Mouse (Mus musculus) embryonic facial prominence, embryonic 14.5 days (tissue): ENCODE results near the gene Oprm1. TPM values are rescaled to one million over a fixed set of nuclear protein-coding genes. Genes with fewer than 3 reads are reported as not detected.

Experiments used
- ATAC-seq: fragments of 200-750 bp; cut with Nextera tagmentation; 2 replicates; pipeline ENCODE4 v1.8.0; 2017; ENCODE audit warnings: low read depth, moderate number of reproducible peaks, moderate TSS enrichment
- DNase-seq: peaks from one replicate; pipeline ENCODE4 v3.0.0-alpha.2; 2015; ENCODE audit warnings: low spot score
- H3K27ac ChIP-seq: fragments of 300-500 bp; sonication (generic); replicated peaks from 2 replicates; pipeline ENCODE4 v1.5.1; 2014; ENCODE audit warnings: low read depth, mild to moderate bottlenecking, low read length, moderate library complexity
- H3K27me3 ChIP-seq: fragments of 300-500 bp; sonication (generic); replicated peaks from 2 replicates; pipeline ENCODE4 v1.6.1; 2014; ENCODE audit warnings: low read length; ENCODE audit not compliant: control insufficient read depth, insufficient read depth
- H3K36me3 ChIP-seq: fragments of 300-500 bp; sonication (generic); 2 replicates; pipeline ENCODE4 v1.6.1; 2014; ENCODE audit warnings: low read length, mixed read lengths; ENCODE audit not compliant: control insufficient read depth, insufficient read depth
- H3K4me1 ChIP-seq: fragments of 300-500 bp; sonication (generic); 2 replicates; pipeline ENCODE4 v1.6.1; 2014; ENCODE audit warnings: antibody characterized with exemption, low read length; ENCODE audit not compliant: control insufficient read depth, insufficient read depth
- H3K4me2 ChIP-seq: fragments of 300-500 bp; sonication (generic); 2 replicates; pipeline ENCODE4 v1.6.1; 2014; ENCODE audit warnings: low read depth, mild to moderate bottlenecking, low read length, moderate library complexity, mixed read lengths
- H3K4me3 ChIP-seq: fragments of 300-500 bp; sonication (generic); 2 replicates; pipeline ENCODE4 v1.5.1; 2014; ENCODE audit warnings: low read depth, mild to moderate bottlenecking, low read length
- H3K9ac ChIP-seq: fragments of 300-500 bp; sonication (generic); 2 replicates; pipeline ENCODE4 v1.6.1; 2014; ENCODE audit warnings: low read depth, mild to moderate bottlenecking, low read length, moderate library complexity, mixed read lengths
- H3K9me3 ChIP-seq: fragments of 300-500 bp; sonication (generic); 2 replicates; pipeline ENCODE4 v1.6.1; 2016; ENCODE audit warnings: low read length; ENCODE audit not compliant: control insufficient read depth
- WGBS: fragments of 180-500 bp; shearing (Covaris S2); extraction: QIAGEN DNeasy Blood & Tissue Kit; methylation state at CpG from one replicate; pipeline ENCODE4 v1.1.7; 2014; 5-methylcytosine and 5-hydroxymethylcytosine counted together
- polyA plus RNA-seq: library from polyadenylated mRNA; unstranded; fragments of >200 nt; fragmentation: Nextera tagmentation; extraction: Ambion mirVana; gene quantifications from 2 replicates; pipeline ENCODE4 v1.2.1, GENCODE M21; 2014

Oprm1 gene
- polyA plus RNA-seq, 1 experiment from 2014 or later, result 0.22 TPM

DNA sequence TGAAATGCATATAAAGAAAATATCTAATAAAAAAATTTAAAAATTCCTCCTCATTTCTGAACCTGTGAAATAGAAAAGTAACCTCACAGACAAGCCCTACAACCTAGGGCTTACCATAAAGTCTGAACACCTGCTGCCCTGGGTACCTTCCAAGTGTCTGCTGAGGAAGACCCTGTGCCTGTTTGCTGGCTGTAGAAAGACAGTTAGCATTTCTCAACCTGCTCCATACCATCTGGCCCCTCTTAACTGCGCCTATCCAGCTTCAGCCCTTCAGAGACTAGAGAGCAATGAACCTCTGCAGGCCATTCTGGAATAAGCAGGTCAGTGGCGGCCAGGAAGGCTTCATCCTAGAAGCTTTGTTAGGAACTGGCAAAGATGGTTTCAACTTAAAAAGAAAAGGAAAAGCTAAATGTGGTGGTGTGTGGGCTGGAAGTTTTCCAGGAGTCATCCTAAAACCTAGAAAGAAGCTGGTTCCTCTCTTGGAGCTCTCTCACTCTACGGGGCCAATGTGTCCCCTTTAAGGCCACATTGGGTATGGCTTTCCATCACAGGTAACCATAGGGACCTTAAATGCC, 143.6 kb downstream of the Oprm1 start:
- no peak overlapping the region for H3K27ac ChIP-seq
- ATAC-seq, result no peak
- no peak for DNase-seq
- no peaks in the 10 kb centered on the region for H3K9me3 ChIP-seq
- H3K27me3 ChIP-seq, result no peaks in the 10 kb centered on the region
- no peak overlapping the region for H3K4me3 ChIP-seq
- no peak overlapping the region for H3K4me2 ChIP-seq
- no peak overlapping the region for H3K9ac ChIP-seq
- no peaks in the 10 kb centered on the region for H3K4me1 ChIP-seq
- WGBS, result 85% methylated on average over 3 of the region's 3 CpGs
- H3K36me3 ChIP-seq, result no peaks in the 10 kb centered on the region

DNA sequence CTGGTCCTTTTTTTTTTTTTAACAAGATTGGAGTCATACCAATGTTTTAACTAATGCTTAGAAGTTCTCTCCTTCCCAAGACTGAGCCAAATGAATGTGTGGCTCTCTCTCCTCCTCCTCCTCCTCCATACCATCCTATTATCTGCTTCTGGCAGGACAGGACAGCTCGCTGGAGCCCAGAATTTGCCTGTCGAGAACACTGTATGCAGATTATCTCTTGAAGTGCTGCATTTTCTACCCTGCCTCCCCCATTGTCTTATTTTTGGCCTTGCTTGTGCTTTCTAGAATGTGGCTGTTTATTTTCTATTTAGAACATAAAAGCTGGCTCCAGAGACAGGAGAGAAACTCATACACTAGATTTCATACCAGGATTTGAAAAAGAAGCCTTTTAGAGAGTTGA, 151.5 kb downstream of the Oprm1 start:
- H3K36me3 ChIP-seq, result no peaks in the 10 kb centered on the region
- no peak overlapping the region for H3K9ac ChIP-seq
- H3K4me3 ChIP-seq, result no peak overlapping the region
- ATAC-seq (no peak), DNase-seq (no peak)
- no peaks in the 10 kb centered on the region for H3K9me3 ChIP-seq
- H3K4me2 ChIP-seq, result no peak overlapping the region
- no peak overlapping the region for H3K27ac ChIP-seq
- H3K27me3 ChIP-seq, result no peaks in the 10 kb centered on the region
- no peaks in the 10 kb centered on the region for H3K4me1 ChIP-seq
- WGBS, result 70% methylated on average over 2 of the region's 2 CpGs

DNA sequence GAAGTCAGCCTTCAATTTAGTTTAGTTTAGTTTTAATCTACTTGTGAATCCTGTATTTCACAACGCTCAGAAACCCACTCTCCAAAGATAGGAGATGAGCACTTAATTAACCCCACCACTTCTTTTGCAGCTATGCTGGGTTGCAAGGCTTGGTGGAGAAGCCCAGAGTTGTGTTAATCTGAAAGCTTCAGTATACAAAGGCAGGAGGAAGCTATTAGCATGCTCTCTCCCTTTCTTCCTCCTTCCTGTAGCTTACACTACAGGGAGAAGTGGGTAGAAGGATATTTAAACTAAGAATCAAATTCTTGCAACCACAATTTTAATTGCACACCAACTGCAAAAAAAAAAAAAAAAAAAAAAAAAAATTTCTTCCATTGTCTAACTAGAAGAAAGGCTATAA, 157.7 kb downstream of the Oprm1 start:
- H3K27ac ChIP-seq, result no peak overlapping the region; the same call in 1 of the 2 replicates
- no peaks in the 10 kb centered on the region for H3K27me3 ChIP-seq
- DNase-seq (no peak), ATAC-seq (no peak)
- H3K4me3 ChIP-seq, result no peak overlapping the region
- H3K4me1 ChIP-seq, result peaks cover 8% of the 10 kb centered on the region
- no peak overlapping the region for H3K4me2 ChIP-seq
- no peaks in the 10 kb centered on the region for H3K36me3 ChIP-seq
- no peaks in the 10 kb centered on the region for H3K9me3 ChIP-seq
- no peak overlapping the region for H3K9ac ChIP-seq
- WGBS, result 47% methylated on average over 1 of the region's 1 CpGs

DNA sequence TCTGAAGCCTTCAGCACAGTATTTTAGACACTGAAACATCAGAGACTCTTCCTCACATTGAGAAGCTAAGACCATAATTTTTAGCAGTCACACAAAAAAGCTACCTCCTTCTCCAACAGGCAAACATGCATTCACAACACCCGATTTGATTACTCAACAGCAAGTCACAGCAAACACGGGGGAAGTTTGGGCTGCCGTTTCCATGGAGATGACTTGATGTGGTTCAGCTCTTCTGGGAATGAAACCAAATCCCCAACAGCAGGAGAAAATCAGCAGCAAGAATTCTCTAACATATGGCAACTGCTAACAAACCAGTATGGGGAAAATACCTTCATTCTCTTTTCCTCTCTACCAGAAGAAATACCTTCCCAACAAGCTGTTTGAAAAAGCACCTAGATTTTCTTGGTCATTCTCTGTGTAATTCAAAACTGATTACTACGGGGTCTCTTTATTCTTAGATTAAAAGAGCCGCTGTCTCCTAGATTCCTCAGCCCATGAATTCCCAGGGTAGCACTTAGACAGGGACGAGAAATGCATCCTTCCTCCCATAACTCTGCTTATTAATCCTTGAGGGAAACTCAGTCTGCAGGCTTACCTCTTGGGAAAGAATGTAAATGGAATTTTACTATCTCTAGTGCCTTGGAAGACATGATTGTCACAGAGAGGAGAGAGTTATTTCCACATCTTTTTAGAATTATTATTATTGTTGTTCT, 158.4 kb downstream of the Oprm1 start:
- Histone ChIP-seq H3K4me3 (no peak overlapping the region), H3K9me3 (no peaks in the 10 kb centered on the region), H3K9ac (no peak overlapping the region), H3K36me3 (no peaks in the 10 kb centered on the region), H3K27me3 (no peaks in the 10 kb centered on the region), H3K4me1 (peaks cover 8% of the 10 kb centered on the region), H3K4me2 (peak overlapping the region; percentile 28), H3K27ac (peak overlapping the region; percentile 75)
- DNase-seq, result peak; percentile 93
- ATAC-seq, result peak; percentile 89
- WGBS, result 5% methylated on average over 6 of the region's 6 CpGs

DNA sequence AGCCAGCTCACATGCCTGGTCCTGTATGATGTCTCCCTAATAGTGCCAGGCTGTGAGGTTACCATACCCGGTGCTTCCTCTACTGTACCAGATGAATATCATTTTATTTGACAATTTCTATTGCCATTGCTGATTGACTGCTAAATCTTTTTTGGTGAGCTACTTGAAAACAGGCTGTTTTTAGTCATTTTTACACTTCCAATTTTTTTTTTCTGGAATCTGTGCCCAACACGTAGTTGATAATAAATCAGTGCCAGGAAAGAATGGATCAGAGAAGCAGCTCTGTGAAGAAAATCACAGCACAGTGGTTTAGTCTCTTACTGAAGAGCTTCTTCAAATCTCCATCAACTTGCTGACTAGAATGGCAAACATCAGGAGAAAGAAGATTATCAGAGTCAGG, 168.4 kb downstream of the Oprm1 start:
- Histone ChIP-seq H3K27me3 (no peaks in the 10 kb centered on the region), H3K9me3 (no peaks in the 10 kb centered on the region), H3K27ac (no peak overlapping the region), H3K9ac (no peak overlapping the region), H3K36me3 (no peaks in the 10 kb centered on the region), H3K4me1 (no peaks in the 10 kb centered on the region), H3K4me2 (no peak overlapping the region), H3K4me3 (no peak overlapping the region)
- DNase-seq (no peak), ATAC-seq (no peak)
- WGBS, result 84% methylated on average over 2 of the region's 2 CpGs

DNA sequence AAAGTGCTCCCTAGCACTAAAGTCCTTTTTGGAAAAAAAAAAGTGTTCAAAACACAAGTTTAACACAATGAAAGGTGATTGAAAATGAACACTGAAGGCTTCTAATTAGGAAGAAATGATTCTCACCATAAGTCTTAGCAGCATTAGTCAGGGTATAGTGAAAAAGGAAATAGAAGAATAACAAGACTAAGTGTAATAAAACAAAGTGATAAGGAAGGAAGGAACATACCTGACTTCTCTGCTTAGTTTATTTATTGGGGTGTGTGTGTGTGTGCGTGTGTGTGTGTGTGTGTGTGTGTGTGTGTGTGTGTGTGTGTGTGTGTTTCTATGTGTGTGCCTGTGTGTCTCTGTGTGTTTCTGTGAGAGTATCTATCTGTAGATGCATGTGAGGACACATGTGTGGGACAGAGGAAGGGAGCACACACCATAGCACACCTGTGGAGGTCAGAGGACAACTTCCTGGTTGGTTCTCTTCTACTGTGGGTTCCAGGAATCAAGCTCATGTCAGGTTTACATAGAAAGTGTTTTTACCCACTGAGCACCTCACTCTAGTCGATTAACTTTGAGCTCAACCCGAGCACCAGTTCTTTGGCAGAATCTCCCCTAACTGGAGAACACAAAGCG, 169.4 kb downstream of the Oprm1 start:
- H3K27ac ChIP-seq, result no peak overlapping the region
- WGBS, result 79% methylated on average over 4 of the region's 4 CpGs

DNA sequence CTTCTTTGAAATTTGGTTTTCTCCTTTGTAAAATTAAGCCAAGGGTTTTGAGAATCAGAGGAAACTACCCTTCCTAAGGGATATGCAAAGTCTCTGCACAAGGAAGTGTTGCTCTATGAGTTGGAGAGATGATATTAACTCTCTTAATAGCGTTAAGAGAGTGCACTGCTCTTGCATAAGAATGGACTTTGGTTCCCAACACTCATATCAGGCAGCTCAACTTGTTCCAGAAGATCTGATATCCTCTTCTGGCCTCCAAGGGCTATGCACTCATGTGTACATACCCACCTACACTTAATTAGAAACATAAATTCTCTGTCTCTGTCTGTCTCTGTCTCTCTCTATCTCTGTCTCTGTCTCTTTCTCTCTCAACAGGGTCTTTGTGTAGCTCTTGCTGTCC, 170.6 kb downstream of the Oprm1 start:
- H3K9me3 ChIP-seq, result no peaks in the 10 kb centered on the region
- H3K4me3 ChIP-seq, result no peak overlapping the region
- ATAC-seq, result no peak

More for the DNA sequence above, 169.4 kb downstream of the Oprm1 start:
- Histone ChIP-seq H3K4me1 (no peaks in the 10 kb centered on the region), H3K9ac (no peak overlapping the region), H3K36me3 (no peaks in the 10 kb centered on the region), H3K9me3 (no peaks in the 10 kb centered on the region), H3K4me2 (no peak overlapping the region), H3K4me3 (no peak overlapping the region), H3K27me3 (no peaks in the 10 kb centered on the region)
- DNase-seq (no peak), ATAC-seq (no peak)

DNA sequence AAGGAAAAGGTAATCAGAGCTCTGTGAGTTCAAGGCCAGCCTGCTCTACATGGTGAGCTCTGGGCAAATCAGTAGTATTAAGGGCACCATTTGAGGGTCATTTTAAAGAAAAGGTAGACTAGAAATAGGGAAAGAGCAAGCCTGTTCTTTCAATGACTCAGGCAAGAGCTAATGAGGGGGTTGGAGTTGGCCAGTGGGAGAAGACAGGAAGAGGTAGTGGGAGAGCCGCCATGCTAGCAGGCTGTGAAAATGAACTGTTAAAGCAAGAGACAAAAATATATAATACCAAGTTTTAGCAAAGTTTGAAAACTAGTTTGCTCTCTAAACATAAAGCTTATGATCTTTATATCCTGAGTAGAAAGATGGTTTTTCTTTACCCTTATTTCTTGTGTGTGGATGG, 172.1 kb downstream of the Oprm1 start:
- Histone ChIP-seq H3K4me3 (no peak overlapping the region), H3K9ac (no peak overlapping the region), H3K27ac (no peak overlapping the region), H3K27me3 (no peaks in the 10 kb centered on the region), H3K4me1 (no peaks in the 10 kb centered on the region), H3K36me3 (no peaks in the 10 kb centered on the region), H3K4me2 (no peak overlapping the region), H3K9me3 (no peaks in the 10 kb centered on the region)
- ATAC-seq (no peak), DNase-seq (no peak)
- 97% methylated on average over 1 of the region's 1 CpGs for WGBS

More for the DNA sequence above, 170.6 kb downstream of the Oprm1 start:
- Histone ChIP-seq H3K36me3 (no peaks in the 10 kb centered on the region), H3K27ac (no peak overlapping the region), H3K4me1 (no peaks in the 10 kb centered on the region), H3K4me2 (no peak overlapping the region), H3K27me3 (no peaks in the 10 kb centered on the region), H3K9ac (no peak overlapping the region)
- no peak for DNase-seq
- WGBS, result 72% methylated on average over 1 of the region's 1 CpGs
